Mouse (Mus musculus) olfactory bulb, adult 2 months (tissue): ENCODE results near the gene Cep57. TPM values are rescaled to one million over a fixed set of nuclear protein-coding genes. Genes with fewer than 3 reads are reported as not detected.

ENCODE experiments used
- H3K27ac ChIP-seq: fragments of 200-500 bp; 2 replicates; pipeline ENCODE4 v1.5.1; 2012; ENCODE audit warnings: low read depth, low read length; ENCODE audit not compliant: insufficient read depth
- H3K4me1 ChIP-seq: fragments of 200-500 bp; 2 replicates; pipeline ENCODE4 v1.6.1; 2012; ENCODE audit warnings: low read length; ENCODE audit not compliant: control insufficient read depth, insufficient read depth
- H3K4me3 ChIP-seq: fragments of 200-500 bp; 2 replicates; pipeline ENCODE4 v1.5.1; 2012; ENCODE audit warnings: mild to moderate bottlenecking, low read depth, low read length, moderate library complexity; ENCODE audit not compliant: insufficient read depth
- CTCF ChIP-seq: fragments of 200-500 bp; IDR thresholded peaks from 2 replicates; pipeline ENCODE4 v1.5.1; 2012; ENCODE audit warnings: low read depth, mild to moderate bottlenecking, low read length, moderate library complexity; ENCODE audit not compliant: insufficient read depth
- POLR2A ChIP-seq: fragments of 200-500 bp; IDR thresholded peaks from 2 replicates; pipeline ENCODE4 v1.6.1; 2012; ENCODE audit warnings: mild to moderate bottlenecking, low read depth, low read length, moderate library complexity; ENCODE audit not compliant: insufficient read depth
- WGBS: fragments of 180-500 bp; shearing (Covaris S2); methylation state at CpG from one replicate; pipeline ENCODE4 v1.1.7; 2018; 5-methylcytosine and 5-hydroxymethylcytosine counted together
- polyA plus RNA-seq: library from polyadenylated mRNA; stranded (reverse); fragments of >200 nt; gene quantifications from 2 replicates; pipeline ENCODE4 v1.2.4, GENCODE M21; 2012; ENCODE audit warnings: low replicate concordance; ENCODE audit not compliant: missing spikeins, insufficient read depth, insufficient read length

The Cep57 gene
- polyA plus RNA-seq, 1 experiment = not detected

GRCm38 (mm10) chr9:13760430-13760829 lies 66.5 kb downstream of the Cep57 start:
- H3K4me1 ChIP-seq = no peaks in the 10 kb centered on the region
- TF ChIP-seq CTCF (no peak), POLR2A (no peak)
- no peak overlapping the region for H3K27ac ChIP-seq
- 88% methylated on average over 3 of the region's 3 CpGs for whole genome bisulfite sequencing
- H3K4me3 ChIP-seq = no peak overlapping the region

Other genes with a start within 250 kb of the Cep57 start
- not detected in 2 replicates for gene Mtmr2, start 78.7 kb downstream of the Cep57 start, polyA plus RNA-seq
- gene Fam76b, start 609 bp upstream of the Cep57 start, polyA plus RNA-seq = not detected in 2 replicates